Mouse (Mus musculus) pancreas, adult 10 weeks (tissue): ENCODE results near the gene Taf12. TPM values are rescaled to one million over a fixed set of nuclear protein-coding genes. Genes with fewer than 3 reads are reported as not detected.

Experiments used
- polyA plus RNA-seq: library from polyadenylated mRNA; stranded (reverse); fragments of 350-450 nt; fragmentation: Illumina TruSeq; extraction: RNeasy Lipid Tissue Mini Kit (QIAGEN cat#74804); gene quantifications from one replicate; pipeline ENCODE4 v1.2.3, GENCODE M21; 2015; ENCODE audit warnings: low read depth, low replicate concordance; ENCODE audit not compliant: insufficient read depth

The Taf12 gene
- 6.4 TPM for polyA plus RNA-seq

GRCm38 (mm10) chr4:132274156-132274862 lies at the start of gene Taf12:
TSS of gene Taf12 (plus strand) at chr4:132274375.

GRCm38 (mm10) chr4:132261514-132262357 lies 12.4 kb upstream of the Taf12 start, which contains the start of gene Gmeb1:
TSS of gene Gmeb1 (minus strand) at chr4:132261602.

GRCm38 (mm10) chr4:132302939-132303479 lies 28.8 kb downstream of the Taf12 start, which contains the start of gene Rab42:
TSS of gene Rab42 (minus strand) at chr4:132303385.

GRCm38 (mm10) chr4:132329115-132329834 lies 55.1 kb downstream of the Taf12 start, which contains the start of gene Trnau1ap:
TSS of gene Trnau1ap (minus strand) at chr4:132329538.

Other genes with a start within 250 kb of the Taf12 start
- not detected for gene Gm10300, start 199.7 kb upstream of the Taf12 start, polyA plus RNA-seq
- gene Epb41, start 199.1 kb upstream of the Taf12 start, polyA plus RNA-seq: 16.7 TPM
- not detected for gene Oprd1, start 129.9 kb upstream of the Taf12 start, polyA plus RNA-seq
- gene Ythdf2, start 62.1 kb upstream of the Taf12 start, polyA plus RNA-seq: 4.1 TPM
- 1.8 TPM for gene Gmeb1, start 12.8 kb upstream of the Taf12 start, polyA plus RNA-seq
- not detected for gene Rab42, start 29.0 kb downstream of the Taf12 start, polyA plus RNA-seq
- 18.5 TPM for gene Trnau1ap, start 55.2 kb downstream of the Taf12 start, polyA plus RNA-seq
- 2.1 TPM for gene Rcc1, start 79.2 kb downstream of the Taf12 start, polyA plus RNA-seq
- 4.2 TPM for gene Phactr4, start 148.1 kb downstream of the Taf12 start, polyA plus RNA-seq
- 0.83 TPM for gene Med18, start 189.5 kb downstream of the Taf12 start, polyA plus RNA-seq
- 2.7 TPM for gene Sesn2, start 236.1 kb downstream of the Taf12 start, polyA plus RNA-seq